Mouse (Mus musculus): Measurements from ENCODE around the gene Wwc2.

Gene Wwc2

GRCm38 (mm10) chr8:47990911-47991820, at the start of gene Wwc2:
Gene Wwc2, minus strand, starts transcription at chr8:47990924.
- in situ Hi-C loops (cut with MboI, MseI): no loop called here

GRCm38 (mm10) chr8:48038261-48038934, 47.7 kb upstream of the Wwc2 start:
- in situ Hi-C loops (cut with MboI, MseI): no loop called here

- in situ Hi-C loops (cut with MboI, MseI): no loop called here
Measured at GRCm38 (mm10) chr8:48032046-48032445, 41.3 kb upstream of the Wwc2 start.

GRCm38 (mm10) chr8:48030667-48031066, 39.9 kb upstream of the Wwc2 start:
- in situ Hi-C loops (cut with MboI, MseI): no loop called here

- in situ Hi-C loops (cut with MboI, MseI): no loop called here
Measured at GRCm38 (mm10) chr8:48026796-48027195, 36.1 kb upstream of the Wwc2 start.

GRCm38 (mm10) chr8:48023206-48023605, 32.5 kb upstream of the Wwc2 start:
- in situ Hi-C loops (cut with MboI, MseI): no loop called here

GRCm38 (mm10) chr8:48019737-48020136, 29.0 kb upstream of the Wwc2 start:
- in situ Hi-C loops (cut with MboI, MseI): loop anchor here (5.0 to 10.0 kb wide), 2 partner anchors 147 to 275 kb away; no protein-coding TSS in a partner anchor

- in situ Hi-C loops (cut with MboI, MseI): loop anchor here (5.0 to 10.0 kb wide), 2 partner anchors 144 to 272 kb away; no protein-coding TSS in a partner anchor
Measured at GRCm38 (mm10) chr8:48016538-48016937, 25.8 kb upstream of the Wwc2 start.

GRCm38 (mm10) chr8:48014386-48014785, 23.7 kb upstream of the Wwc2 start:
- in situ Hi-C loops (cut with MboI, MseI): loop anchor here (10.0 kb wide), 1 partner anchor 270 kb away; no protein-coding TSS in a partner anchor

- in situ Hi-C loops (cut with MboI, MseI): loop anchor here (10.0 kb wide), 1 partner anchor 268 kb away; no protein-coding TSS in a partner anchor
Measured at GRCm38 (mm10) chr8:48013281-48013680, 22.6 kb upstream of the Wwc2 start.

- in situ Hi-C loops (cut with MboI, MseI): loop anchor here (10.0 kb wide), 1 partner anchor 267 kb away; no protein-coding TSS in a partner anchor
Measured at GRCm38 (mm10) chr8:48011871-48012270, 21.1 kb upstream of the Wwc2 start.

GRCm38 (mm10) chr8:48010977-48011376, 20.3 kb upstream of the Wwc2 start:
- in situ Hi-C loops (cut with MboI, MseI): loop anchor here (10.0 kb wide), 1 partner anchor 266 kb away; no protein-coding TSS in a partner anchor

GRCm38 (mm10) chr8:48009399-48009798, 18.7 kb upstream of the Wwc2 start:
- in situ Hi-C loops (cut with MboI, MseI): no loop called here

GRCm38 (mm10) chr8:48008936-48009335, 18.2 kb upstream of the Wwc2 start:
- in situ Hi-C loops (cut with MboI, MseI): no loop called here

- in situ Hi-C loops (cut with MboI, MseI): no loop called here
Measured at GRCm38 (mm10) chr8:48006869-48007268, 16.1 kb upstream of the Wwc2 start.

GRCm38 (mm10) chr8:48002551-48002950, 11.8 kb upstream of the Wwc2 start:
- in situ Hi-C loops (cut with MboI, MseI): no loop called here

- in situ Hi-C loops (cut with MboI, MseI): no loop called here
Measured at GRCm38 (mm10) chr8:48001395-48001794, 10.7 kb upstream of the Wwc2 start.

GRCm38 (mm10) chr8:47996712-47997111, 6.0 kb upstream of the Wwc2 start:
- in situ Hi-C loops (cut with MboI, MseI): no loop called here

GRCm38 (mm10) chr8:47996126-47996525, 5.4 kb upstream of the Wwc2 start:
- in situ Hi-C loops (cut with MboI, MseI): no loop called here

GRCm38 (mm10) chr8:47995391-47995790, 4.7 kb upstream of the Wwc2 start:
- in situ Hi-C loops (cut with MboI, MseI): no loop called here

- in situ Hi-C loops (cut with MboI, MseI): no loop called here
Measured at GRCm38 (mm10) chr8:47994618-47995274, 4.0 kb upstream of the Wwc2 start.

GRCm38 (mm10) chr8:47990386-47990772, 345 bp downstream of the Wwc2 start:
- in situ Hi-C loops (cut with MboI, MseI): no loop called here

Measured in regulatory T cell (primary cell).